Mouse (Mus musculus) olfactory bulb, adult 2 months (tissue): Measurements from ENCODE around the gene 4833439L19Rik. TPM values are rescaled to one million over a fixed set of nuclear protein-coding genes. Genes with fewer than 3 reads are reported as not detected.

ENCODE experiments used
- H3K27ac ChIP-seq: fragments of 200-500 bp; 2 replicates; pipeline ENCODE4 v1.5.1; 2012; ENCODE audit warnings: low read depth, low read length; ENCODE audit not compliant: insufficient read depth
- H3K4me1 ChIP-seq: fragments of 200-500 bp; 2 replicates; pipeline ENCODE4 v1.6.1; 2012; ENCODE audit warnings: low read length; ENCODE audit not compliant: control insufficient read depth, insufficient read depth
- H3K4me3 ChIP-seq: fragments of 200-500 bp; 2 replicates; pipeline ENCODE4 v1.5.1; 2012; ENCODE audit warnings: mild to moderate bottlenecking, low read depth, low read length, moderate library complexity; ENCODE audit not compliant: insufficient read depth
- CTCF ChIP-seq: fragments of 200-500 bp; IDR thresholded peaks from 2 replicates; pipeline ENCODE4 v1.5.1; 2012; ENCODE audit warnings: low read depth, mild to moderate bottlenecking, low read length, moderate library complexity; ENCODE audit not compliant: insufficient read depth
- POLR2A ChIP-seq: fragments of 200-500 bp; IDR thresholded peaks from 2 replicates; pipeline ENCODE4 v1.6.1; 2012; ENCODE audit warnings: mild to moderate bottlenecking, low read depth, low read length, moderate library complexity; ENCODE audit not compliant: insufficient read depth
- WGBS: fragments of 180-500 bp; shearing (Covaris S2); methylation state at CpG from one replicate; pipeline ENCODE4 v1.1.7; 2018; 5-methylcytosine and 5-hydroxymethylcytosine counted together
- polyA plus RNA-seq: library from polyadenylated mRNA; stranded (reverse); fragments of >200 nt; gene quantifications from 2 replicates; pipeline ENCODE4 v1.2.4, GENCODE M21; 2012; ENCODE audit warnings: low replicate concordance; ENCODE audit not compliant: missing spikeins, insufficient read depth, insufficient read length

The 4833439L19Rik gene
- polyA plus RNA-seq, 1 experiment: not detected

DNA sequence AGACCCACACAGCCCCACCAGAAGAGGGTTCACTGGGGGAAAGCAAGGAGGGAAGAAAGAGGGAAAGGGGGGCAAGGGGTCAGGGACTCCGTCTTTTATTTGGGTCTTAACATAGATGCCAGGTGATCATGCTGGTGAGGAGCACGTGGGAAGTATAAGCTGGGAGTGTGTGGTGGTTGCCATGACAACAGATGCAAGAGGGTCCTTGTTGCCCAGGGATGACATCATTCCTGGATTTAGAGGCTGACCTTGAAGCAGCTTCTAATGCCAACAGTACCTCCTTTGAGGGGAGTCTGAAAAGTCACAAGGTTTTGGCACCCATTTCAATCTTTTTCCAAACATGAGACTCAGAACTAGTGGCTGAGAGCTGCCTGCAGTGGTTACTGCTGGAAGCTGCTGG lies 6.4 kb upstream of the 4833439L19Rik start:
- no peak overlapping the region for H3K27ac ChIP-seq
- WGBS: 17% methylated on average over 2 of the region's 2 CpGs

DNA sequence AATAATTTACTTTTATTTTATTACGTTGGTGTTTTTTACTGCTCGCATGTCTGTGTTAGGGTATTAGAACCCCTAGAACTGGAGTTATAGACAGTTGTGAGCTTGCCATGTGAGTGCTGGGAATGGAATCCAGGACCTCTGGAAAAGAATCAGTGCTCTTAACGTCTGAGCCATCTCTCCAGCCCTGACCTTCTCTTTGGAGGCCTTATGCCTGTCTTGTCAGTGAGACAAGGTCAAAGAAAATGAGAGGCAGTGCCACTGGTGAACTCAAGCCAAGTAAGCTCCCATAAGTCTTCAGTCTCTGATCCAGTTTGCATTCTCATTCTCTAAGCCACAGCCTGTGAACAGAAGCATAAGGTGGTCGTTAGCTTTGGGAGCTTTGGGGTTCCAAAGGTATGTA lies 5.5 kb upstream of the 4833439L19Rik start:
- TF ChIP-seq POLR2A: no peak
- TF ChIP-seq CTCF: no peak
- WGBS: 73% methylated on average over 4 of the region's 4 CpGs
- Histone ChIP-seq H3K27ac (no peak overlapping the region), H3K4me1 (peaks cover 3% of the 10 kb centered on the region), H3K4me3 (no peak overlapping the region)

More for the DNA sequence above, 6.4 kb upstream of the 4833439L19Rik start:
- Histone ChIP-seq H3K4me1 (peaks cover 4% of the 10 kb centered on the region), H3K4me3 (no peak overlapping the region)
- TF ChIP-seq POLR2A (no peak), CTCF (no peak)

DNA sequence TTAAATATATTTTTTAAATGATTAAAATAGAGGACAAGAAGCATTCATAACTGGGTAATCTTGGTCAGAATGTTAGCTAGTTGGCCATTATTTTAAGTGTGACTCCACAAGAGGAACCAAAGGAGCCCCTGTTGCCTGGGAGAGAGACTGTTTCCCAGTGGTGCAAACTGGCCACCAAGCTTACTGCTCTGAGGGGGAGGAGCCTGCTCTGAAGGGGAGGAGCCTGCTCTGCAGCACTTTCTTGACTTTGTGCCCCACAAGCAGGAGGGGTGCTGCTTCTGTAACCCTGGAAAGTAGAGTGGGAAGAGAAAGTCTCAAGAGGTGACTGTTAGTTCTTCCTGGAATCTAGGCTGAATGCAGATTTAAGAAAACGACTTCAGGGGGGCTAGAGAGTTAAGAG lies 4.0 kb upstream of the 4833439L19Rik start:
- 53% methylated on average over 1 of the region's 1 CpGs for WGBS
- TF ChIP-seq CTCF (no peak), POLR2A (no peak)
- Histone ChIP-seq H3K27ac (no peak overlapping the region), H3K4me3 (no peak overlapping the region), H3K4me1 (0 out of 2 replicates have a peak, but pooled peaks cover 3% of the 10 kb centered on the region)

DNA sequence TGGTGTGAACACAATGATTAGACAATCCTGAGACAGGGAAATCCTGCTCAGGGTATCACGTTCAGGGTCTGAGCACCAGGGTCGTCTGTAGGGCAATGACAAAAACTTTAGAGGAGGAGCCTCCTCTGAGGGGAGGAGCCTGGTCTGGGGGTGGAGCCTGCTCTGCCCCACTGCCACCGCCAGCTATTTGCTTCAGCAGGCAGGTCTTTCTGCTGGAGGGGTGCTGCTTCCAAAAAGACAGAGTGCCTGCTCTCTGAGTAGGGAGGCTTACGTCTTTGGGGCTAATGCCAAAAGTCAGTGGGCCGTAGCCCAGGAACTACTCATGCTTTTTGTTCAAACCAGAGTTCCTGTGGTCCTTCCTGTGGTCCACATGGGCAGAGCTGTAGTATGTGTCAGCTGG lies 3.1 kb upstream of the 4833439L19Rik start:
- TF ChIP-seq POLR2A (no peak), CTCF (no peak)
- H3K27ac ChIP-seq: no peak overlapping the region
- 48% methylated on average over 5 of the region's 5 CpGs for WGBS
- H3K4me3 ChIP-seq: no peak overlapping the region
- 0 out of 2 replicates have a peak, but pooled peaks cover 3% of the 10 kb centered on the region for H3K4me1 ChIP-seq

DNA sequence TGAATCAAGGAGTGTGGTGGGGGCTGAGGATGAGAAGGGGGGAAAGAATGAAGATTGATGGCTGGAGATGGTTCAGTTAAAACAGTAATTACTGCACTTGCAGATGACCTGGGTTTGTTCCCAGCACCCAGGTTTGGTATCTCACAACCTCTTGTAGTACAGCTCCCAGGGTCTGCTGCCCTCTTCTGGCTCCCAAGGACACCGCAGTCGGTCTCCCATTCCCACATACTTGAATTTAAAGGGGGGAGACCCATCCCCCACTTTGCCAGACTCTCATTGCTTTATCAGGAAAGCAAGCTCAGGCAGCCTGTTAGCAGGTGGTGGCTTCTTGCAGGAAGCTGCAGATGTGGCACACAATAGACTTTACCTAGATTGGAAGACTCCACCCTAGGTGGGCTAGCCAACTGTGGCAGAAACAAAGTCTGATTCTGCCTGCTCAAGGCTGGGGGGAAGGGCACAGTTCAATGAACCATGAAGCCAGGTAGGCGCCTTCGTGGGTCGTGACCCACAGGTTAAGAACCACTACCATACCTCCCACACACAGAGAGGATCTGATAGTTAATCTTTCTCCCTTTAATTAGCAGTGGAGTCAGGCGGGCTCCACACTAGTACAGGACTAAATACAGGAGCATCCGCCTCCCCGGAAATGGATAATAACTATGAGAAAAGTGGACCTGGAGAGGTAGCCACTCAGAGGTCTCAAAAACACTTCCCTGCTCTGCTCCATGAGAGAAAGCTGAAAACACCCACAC lies 535 bp upstream of the 4833439L19Rik start:
- peaks cover 3% of the 10 kb centered on the region; the same call in 1 of the 2 replicates for H3K4me1 ChIP-seq
- TF ChIP-seq POLR2A: no peak
- peak; percentile 32; the same call in 1 of the 2 replicates for TF ChIP-seq CTCF
- 33% methylated on average over 8 of the region's 8 CpGs for WGBS
- peak overlapping the region; percentile 89 for H3K4me3 ChIP-seq
- peak overlapping the region; percentile 68 for H3K27ac ChIP-seq

DNA sequence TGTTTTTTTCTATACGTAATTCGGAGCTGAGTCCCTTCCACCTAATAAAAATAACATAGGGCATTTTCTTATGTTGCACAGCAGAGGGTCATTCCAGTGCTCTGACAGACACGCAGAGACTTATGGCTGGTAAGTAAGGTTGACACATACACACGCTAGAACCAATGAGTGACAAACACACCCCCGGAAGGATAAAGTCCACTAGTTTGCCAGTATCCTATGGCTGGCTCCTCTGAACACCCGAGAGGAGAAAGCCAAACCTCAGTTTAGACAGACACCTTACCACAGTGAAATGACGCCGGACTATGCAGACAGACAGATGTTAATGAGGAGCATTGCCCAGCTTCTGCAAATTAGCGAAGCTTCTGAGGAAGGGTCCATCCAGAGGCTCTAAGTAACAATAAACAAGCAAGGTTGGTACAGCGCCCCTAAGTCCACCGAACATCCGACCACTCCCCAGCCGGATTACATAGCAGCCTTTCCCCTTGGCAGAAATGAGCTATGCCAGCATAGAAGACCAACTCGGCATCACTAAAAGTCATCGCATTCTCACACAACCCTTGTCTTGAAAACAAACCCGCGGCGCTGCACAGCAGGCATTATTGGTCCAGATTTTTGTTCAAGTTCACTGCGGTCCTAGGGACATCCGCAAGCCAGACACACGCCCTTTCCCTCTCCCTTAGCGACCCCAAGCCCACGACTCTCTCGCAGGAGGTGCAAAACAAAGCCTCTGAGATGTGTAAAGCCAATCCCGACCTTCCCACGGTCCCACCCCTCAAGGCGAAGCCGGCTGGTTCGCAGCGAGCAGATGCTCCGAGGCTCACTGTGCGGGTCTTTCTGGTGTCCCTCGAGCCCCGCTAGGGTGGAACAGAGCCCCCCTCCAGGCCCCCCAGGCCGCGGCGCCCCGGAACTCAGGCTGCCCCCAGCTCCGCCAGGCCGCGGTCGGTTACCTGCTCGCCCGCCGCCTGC lies 719 bp downstream of the 4833439L19Rik start:
- Histone ChIP-seq H3K4me3 (peak overlapping the region; percentile 89), H3K27ac (peak overlapping the region; percentile 48; the same call in 1 of the 2 replicates), H3K4me1 (peaks cover 3% of the 10 kb centered on the region; the same call in 1 of the 2 replicates)
- TF ChIP-seq CTCF (no peak), POLR2A (no peak)
- WGBS: 9% methylated on average over 45 of the region's 45 CpGs

DNA sequence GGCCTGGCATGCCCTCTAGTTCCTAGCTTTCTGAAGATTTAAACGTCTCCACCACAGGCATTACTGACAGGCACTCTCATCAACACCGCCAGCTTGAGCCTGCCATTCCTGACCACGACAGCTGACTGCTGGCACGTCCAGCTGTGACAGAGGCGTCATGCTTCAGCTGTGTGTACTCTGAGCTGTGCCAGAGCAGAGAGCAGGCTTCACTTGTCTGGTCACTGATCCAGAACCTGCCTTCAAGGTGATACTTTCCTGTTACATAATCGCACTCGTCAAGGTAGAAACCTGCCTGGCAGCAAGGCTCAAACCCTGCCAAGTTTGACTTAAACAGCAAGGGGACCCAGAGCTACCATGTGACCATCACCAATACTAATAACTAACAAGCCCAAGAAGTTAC lies 2.7 kb downstream of the 4833439L19Rik start:
- 74% methylated on average over 7 of the region's 7 CpGs for WGBS
- no peak for TF ChIP-seq CTCF
- no peak for TF ChIP-seq POLR2A
- Histone ChIP-seq H3K27ac (no peak overlapping the region), H3K4me3 (no peak overlapping the region), H3K4me1 (peaks cover 3% of the 10 kb centered on the region; the same call in 1 of the 2 replicates)

DNA sequence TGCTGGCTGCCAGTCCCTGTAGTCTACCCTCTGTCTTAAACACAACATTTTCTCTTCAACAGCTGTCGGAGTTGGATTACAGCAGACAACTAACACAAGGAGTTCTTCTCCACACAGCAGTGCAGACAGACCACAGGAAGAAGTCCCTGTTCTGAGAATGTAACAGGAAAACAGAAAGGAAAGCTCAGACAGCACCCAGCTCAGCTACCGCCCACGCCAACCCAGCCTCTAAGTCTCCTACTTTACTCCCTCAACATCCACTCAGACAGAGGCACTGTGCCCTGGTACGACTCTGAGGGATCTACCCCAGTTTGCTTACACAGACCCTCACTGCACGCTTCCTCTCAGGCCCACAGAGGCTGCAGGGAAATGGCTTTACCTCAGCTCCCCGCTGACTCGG lies 4.6 kb downstream of the 4833439L19Rik start:
- 76% methylated on average over 7 of the region's 7 CpGs for WGBS
- H3K27ac ChIP-seq: no peak overlapping the region
- TF ChIP-seq CTCF: no peak
- H3K4me1 ChIP-seq: peaks cover 3% of the 10 kb centered on the region; the same call in 1 of the 2 replicates
- H3K4me3 ChIP-seq: no peak overlapping the region

DNA sequence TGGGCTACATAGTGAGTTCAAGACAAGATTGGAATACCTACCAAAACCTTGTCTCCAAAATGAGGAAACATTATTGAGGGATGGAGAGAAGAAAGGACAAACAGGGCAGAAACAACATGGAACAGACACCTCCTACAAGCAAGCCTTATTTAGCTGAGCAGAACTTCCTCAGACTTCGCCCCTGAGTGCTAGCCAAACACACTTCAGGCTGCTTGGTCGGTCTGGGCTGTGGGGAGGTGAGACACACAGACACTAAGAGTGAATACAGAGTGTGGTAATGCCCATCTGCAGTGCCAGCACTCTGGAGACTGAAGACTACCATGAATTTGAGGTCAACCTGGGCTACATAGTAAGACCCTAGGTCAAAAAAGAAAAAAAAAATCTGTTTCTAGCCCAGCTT lies 5.6 kb downstream of the 4833439L19Rik start:
- TF ChIP-seq CTCF: no peak
- no peak for TF ChIP-seq POLR2A
- H3K4me3 ChIP-seq: no peak overlapping the region
- 87% methylated on average over 2 of the region's 2 CpGs for WGBS
- H3K27ac ChIP-seq: no peak overlapping the region
- H3K4me1 ChIP-seq: no peaks in the 10 kb centered on the region; the same call in 1 of the 2 replicates
